Mouse (Mus musculus) stomach, postnatal 0 days (tissue): ENCODE measurements at regions not wholly inside any gene's neighbourhood (a gene's known extent, or its start where the extent isn't known, plus 50 kb on each side); places are given as distances from the start of the nearest gene placed in this dataset.

Source experiments
- CTCF ChIP-seq: IDR thresholded peaks from 2 replicates; pipeline ENCODE4 v1.5.1; 2016; ENCODE audit warnings: antibody characterized with exemption, low read depth, mild to moderate bottlenecking, moderate library complexity
- EP300 ChIP-seq: optimal IDR thresholded peaks from 2 replicates; pipeline ENCODE3; 2016; ENCODE audit warnings: antibody characterized with exemption

- TF ChIP-seq CTCF (no peak), EP300 (no peak)
Observed at GRCm38 (mm10) chr5:101120509-101121201, 275.1 kb downstream of the Gpat3 start.
